Mouse (Mus musculus): Measurements from ENCODE around the gene Iapp. TPM values are rescaled to one million over a fixed set of nuclear protein-coding genes. Genes with fewer than 3 reads are reported as not detected.
"Not testable (repeated sequence)": the region's sequence is repeated elsewhere in the genome, so short reads cannot be mapped to it uniquely, and the experiment has no call there.

Gene Iapp
- polyA plus RNA-seq, 1 experiment from 2014 or later, result 0.52 TPM

- ATAC-seq (replicated peaks; ENCODE audit: insufficient number of reproducible peaks, low FRiP score, low TSS enrichment, low read depth) (no peak), DNase-seq (ENCODE audit: low spot score) (no peak)
- no peak overlapping the region for H3K4me3 ChIP-seq (ENCODE audit: low read depth, low read length)
- H3K27me3 ChIP-seq (ENCODE audit: control insufficient read depth, insufficient read depth, low read length), result no peaks in the 10 kb centered on the region
- no peak overlapping the region for H3K9ac ChIP-seq (replicated peaks; ENCODE audit: low read length)
- H3K4me1 ChIP-seq (ENCODE audit: control insufficient read depth, insufficient read depth, low read length), result no peaks in the 10 kb centered on the region
- H3K36me3 ChIP-seq (replicated peaks; ENCODE audit: control insufficient read depth, insufficient read depth, low read depth, low read length), result no peaks in the 10 kb centered on the region
- 87% methylated on average over 11 of the region's 11 CpGs for WGBS
- H3K4me2 ChIP-seq (ENCODE audit: low read depth, low read length), result no peak overlapping the region
- no peak overlapping the region for H3K27ac ChIP-seq (replicated peaks; ENCODE audit: low read depth, low read length)
- no peaks in the 10 kb centered on the region for H3K9me3 ChIP-seq (replicated peaks; ENCODE audit: control insufficient read depth, low read length)
These were observed 49.5 kb downstream of the Iapp start for GRCm38 (mm10) chr6:142347431-142348385.

- H3K9ac ChIP-seq (replicated peaks; ENCODE audit: low read length); H3K36me3 ChIP-seq (replicated peaks; ENCODE audit: control insufficient read depth, insufficient read depth, low read depth, low read length); H3K4me3 ChIP-seq (ENCODE audit: low read depth, low read length); H3K27ac ChIP-seq (replicated peaks; ENCODE audit: low read depth, low read length); ATAC-seq (replicated peaks; ENCODE audit: insufficient number of reproducible peaks, low FRiP score, low TSS enrichment, low read depth); H3K9me3 ChIP-seq (replicated peaks; ENCODE audit: control insufficient read depth, low read length); DNase-seq (ENCODE audit: low spot score); H3K4me2 ChIP-seq (ENCODE audit: low read depth, low read length); H3K27me3 ChIP-seq (ENCODE audit: control insufficient read depth, insufficient read depth, low read length); H3K4me1 ChIP-seq (ENCODE audit: control insufficient read depth, insufficient read depth, low read length): not testable (repeated sequence)
- 90% methylated on average over 3 of the region's 3 CpGs for WGBS
These were observed 53.9 kb downstream of the Iapp start for GRCm38 (mm10) chr6:142352099-142352498.

Other genes starting within 250 kb of the Iapp start
- not detected in 2 replicates for gene Slco1a6, start 89.9 kb upstream of the Iapp start, polyA plus RNA-seq (2014; fragmentation: Nextera tagmentation; extraction: Ambion mirVana)
- 0.21 and 0.43 TPM in 2 replicates for gene Slco1a5, start 24.6 kb downstream of the Iapp start, polyA plus RNA-seq (2014; fragmentation: Nextera tagmentation; extraction: Ambion mirVana)
- gene Pyroxd1, start 47.2 kb downstream of the Iapp start, polyA plus RNA-seq (2014; fragmentation: Nextera tagmentation; extraction: Ambion mirVana), result 21.5 and 25.0 TPM in 2 replicates
- gene Recql, start 88.7 kb downstream of the Iapp start, polyA plus RNA-seq (2014; fragmentation: Nextera tagmentation; extraction: Ambion mirVana), result 37.3 TPM in 2 replicates
- 136 and 144 TPM in 2 replicates for gene Golt1b, start 88.8 kb downstream of the Iapp start, polyA plus RNA-seq (2014; fragmentation: Nextera tagmentation; extraction: Ambion mirVana)
- 0.59 and 0.78 TPM in 2 replicates for gene Spx, start 115.0 kb downstream of the Iapp start, polyA plus RNA-seq (2014; fragmentation: Nextera tagmentation; extraction: Ambion mirVana)
- not detected in 2 replicates for gene Gys2, start 174.7 kb downstream of the Iapp start, polyA plus RNA-seq (2014; fragmentation: Nextera tagmentation; extraction: Ambion mirVana)
- gene Ldhb, start 209.5 kb downstream of the Iapp start, polyA plus RNA-seq (2014; fragmentation: Nextera tagmentation; extraction: Ambion mirVana), result 486 and 515 TPM in 2 replicates

Data from embryonic facial prominence, embryonic 11.5 days (tissue).